Mouse (Mus musculus): ENCODE results near the gene Tecpr1.

Gene Tecpr1

DNA sequence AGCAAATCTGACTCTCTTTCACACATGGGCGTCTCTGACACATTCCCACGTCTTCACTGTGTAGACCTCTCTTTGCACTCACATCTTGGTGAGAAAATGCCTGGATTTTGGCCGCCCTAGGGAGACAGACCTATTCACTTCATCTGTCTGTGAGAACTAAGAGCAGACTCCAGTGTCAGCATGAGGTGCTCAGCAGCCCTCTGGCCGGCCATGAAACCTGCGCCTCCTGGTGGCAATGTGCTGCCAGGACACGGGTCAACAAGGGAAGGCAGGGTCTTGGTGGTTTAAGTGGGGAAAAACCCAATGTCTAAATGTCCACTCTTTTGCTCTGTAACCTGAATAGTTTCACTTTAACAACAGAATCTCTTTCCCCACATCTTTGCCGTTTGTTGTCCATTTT, 9.0 kb downstream of the Tecpr1 start:
- DNase-seq (ENCODE audit: extremely low spot score, low read depth, low spot score): no peak

GRCm38 (mm10) chr5:144207478-144207877, 15.9 kb downstream of the Tecpr1 start:
- DNase-seq (ENCODE audit: extremely low spot score, low read depth, low spot score): no peak

DNA sequence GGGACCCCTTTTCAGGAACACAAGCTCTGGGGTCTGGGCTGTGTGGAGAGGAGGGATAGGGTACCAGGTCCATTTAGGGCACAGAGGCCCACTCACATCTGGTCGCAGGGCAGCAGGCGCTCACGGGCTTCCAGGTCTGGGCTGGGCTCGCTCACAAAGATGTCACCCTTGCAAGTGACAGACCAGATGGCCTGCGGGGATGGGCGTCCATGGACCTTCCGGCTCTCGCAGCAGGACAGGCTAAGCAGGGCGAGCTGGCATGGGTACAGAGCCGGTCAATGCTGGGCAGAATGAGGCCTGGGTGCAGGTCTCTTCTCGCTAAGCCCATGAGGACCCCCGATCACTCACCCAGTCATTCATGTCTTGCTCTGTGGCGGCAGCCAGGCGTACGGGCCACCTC, 17.3 kb downstream of the Tecpr1 start:
- no peak for DNase-seq (ENCODE audit: extremely low spot score, low read depth, low spot score)

GRCm38 (mm10) chr5:144204911-144205310, 18.5 kb downstream of the Tecpr1 start:
- DNase-seq (ENCODE audit: extremely low spot score, low read depth, low spot score): no peak

DNA sequence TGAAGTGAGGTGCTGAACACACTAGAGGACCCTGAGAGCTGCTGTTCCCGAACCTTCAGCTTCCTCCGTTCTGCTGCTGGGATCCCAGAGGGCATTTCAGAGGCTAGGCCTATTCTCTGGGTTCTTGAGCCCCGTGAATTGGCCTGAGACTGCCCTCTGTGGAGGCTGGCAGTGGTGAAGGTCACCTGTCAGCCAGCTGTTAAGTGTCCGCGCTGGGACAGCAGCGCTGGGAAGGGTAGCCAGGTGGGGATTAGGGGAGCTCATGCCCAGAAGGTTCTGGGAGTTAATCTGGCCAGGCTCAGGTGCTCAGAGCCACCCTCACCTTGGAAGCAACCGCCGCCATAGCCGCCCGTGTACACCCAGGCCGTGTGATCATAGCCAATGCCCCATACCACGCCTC, 19.1 kb downstream of the Tecpr1 start:
- no peak for DNase-seq (ENCODE audit: extremely low spot score, low read depth, low spot score)

- no peak for DNase-seq (ENCODE audit: extremely low spot score, low read depth, low spot score)
Observed at GRCm38 (mm10) chr5:144203398-144203959, 19.9 kb downstream of the Tecpr1 start.

GRCm38 (mm10) chr5:144202430-144202829, 21.0 kb downstream of the Tecpr1 start:
- DNase-seq (ENCODE audit: extremely low spot score, low read depth, low spot score): no peak

- no peak for DNase-seq (ENCODE audit: extremely low spot score, low read depth, low spot score)
Observed at GRCm38 (mm10) chr5:144200616-144201015, 22.8 kb downstream of the Tecpr1 start.

DNA sequence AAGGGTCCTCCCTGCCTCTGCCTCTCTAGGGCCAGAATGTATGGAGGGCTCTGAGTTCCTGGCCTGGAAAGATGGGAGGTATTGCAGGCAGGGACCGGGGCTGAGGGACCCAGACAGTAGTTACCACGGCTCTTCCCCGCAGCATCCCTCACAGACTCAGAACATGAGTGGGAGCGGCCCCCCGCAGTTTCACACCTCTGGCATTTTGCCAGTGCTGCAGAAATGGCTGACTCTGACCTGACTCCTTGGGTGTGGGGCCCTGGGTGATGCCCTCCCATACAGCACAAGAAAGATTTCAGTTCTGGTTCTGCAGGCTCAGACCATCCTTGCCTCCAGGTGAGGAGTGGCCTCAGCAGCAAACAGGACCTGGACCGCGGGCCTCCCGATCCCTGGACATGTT, 27.8 kb downstream of the Tecpr1 start:
- DNase-seq (ENCODE audit: extremely low spot score, low read depth, low spot score): no peak

GRCm38 (mm10) chr5:144194416-144194815, 29.0 kb downstream of the Tecpr1 start:
- no peak for DNase-seq (ENCODE audit: extremely low spot score, low read depth, low spot score)

GRCm38 (mm10) chr5:144192673-144193072, 30.7 kb downstream of the Tecpr1 start:
- DNase-seq (ENCODE audit: extremely low spot score, low read depth, low spot score): no peak

DNA sequence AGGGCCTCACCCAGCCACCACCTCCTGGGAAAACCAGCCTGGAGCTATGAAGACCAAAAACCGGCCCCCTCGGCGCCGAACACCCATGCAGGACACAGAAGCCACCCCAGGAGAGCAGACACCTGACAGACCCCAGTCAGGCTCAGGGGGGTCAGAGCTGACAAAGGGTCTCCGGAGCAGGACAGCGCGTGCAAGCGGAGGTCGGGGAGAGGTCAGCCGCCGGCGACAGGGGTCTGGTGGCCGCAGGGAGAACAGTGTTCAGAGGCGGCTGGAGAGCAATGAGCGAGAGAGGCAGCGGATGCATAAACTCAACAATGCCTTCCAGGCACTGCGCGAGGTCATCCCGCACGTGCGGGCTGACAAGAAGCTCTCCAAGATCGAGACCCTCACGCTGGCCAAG, 32.4 kb downstream of the Tecpr1 start:
- DNase-seq (ENCODE audit: extremely low spot score, low read depth, low spot score): no peak

DNA sequence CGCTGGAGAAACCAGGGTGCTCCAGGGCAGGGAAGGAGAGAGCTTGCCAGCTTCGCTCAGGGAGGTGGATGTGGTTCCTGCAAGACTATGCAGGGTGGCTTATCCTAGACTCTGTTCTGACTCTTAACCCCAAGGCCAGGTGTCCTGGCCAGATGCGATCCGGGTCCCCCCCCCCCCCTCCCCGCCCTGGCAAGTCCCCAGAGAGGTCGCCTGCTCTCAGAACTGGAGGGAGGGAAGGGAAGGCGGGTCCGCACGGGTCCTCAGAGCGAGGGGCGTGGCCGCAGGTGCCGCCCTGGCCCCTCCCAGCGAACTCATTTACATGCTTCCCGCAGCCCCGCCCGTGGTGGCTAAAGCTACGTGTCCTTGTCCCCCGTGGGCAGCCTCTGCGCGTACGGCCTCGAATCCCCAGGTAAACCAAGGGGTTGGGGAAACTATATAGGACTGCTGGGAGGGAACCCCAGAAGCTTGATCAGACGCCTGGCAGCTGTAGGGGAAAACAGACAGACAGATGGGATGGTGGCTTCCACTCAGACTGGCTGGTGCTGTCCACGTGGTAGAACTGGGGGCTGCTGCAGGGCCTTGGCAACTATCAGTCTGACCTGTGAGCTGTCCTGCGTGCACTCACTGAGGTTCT, 33.3 kb downstream of the Tecpr1 start, which contains the start of gene Bhlha15:
Gene Bhlha15 (plus strand): TSS at position 337 of the 634 bp plus-strand sequence.
- no peak for DNase-seq (ENCODE audit: extremely low spot score, low read depth, low spot score)

DNA sequence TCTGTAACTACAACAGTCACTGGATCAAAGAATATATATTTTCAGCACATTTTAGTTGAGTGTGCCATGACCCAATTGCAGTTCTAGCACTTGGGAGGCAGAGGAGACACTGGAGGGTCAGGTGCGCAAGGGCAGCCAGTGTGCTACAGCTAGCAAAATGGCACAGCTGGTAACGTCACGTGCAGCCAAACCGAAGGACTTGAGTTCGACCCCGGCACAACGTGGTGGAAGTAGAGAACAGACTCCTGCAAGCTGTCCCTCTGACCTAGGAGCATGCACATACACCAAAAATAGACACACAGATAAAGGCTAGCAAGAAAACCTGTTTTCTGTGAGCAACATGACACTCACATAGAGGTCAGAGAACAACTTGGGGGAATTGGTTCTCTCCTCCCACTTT, 34.1 kb downstream of the Tecpr1 start:
- no peak for DNase-seq (ENCODE audit: extremely low spot score, low read depth, low spot score)

DNA sequence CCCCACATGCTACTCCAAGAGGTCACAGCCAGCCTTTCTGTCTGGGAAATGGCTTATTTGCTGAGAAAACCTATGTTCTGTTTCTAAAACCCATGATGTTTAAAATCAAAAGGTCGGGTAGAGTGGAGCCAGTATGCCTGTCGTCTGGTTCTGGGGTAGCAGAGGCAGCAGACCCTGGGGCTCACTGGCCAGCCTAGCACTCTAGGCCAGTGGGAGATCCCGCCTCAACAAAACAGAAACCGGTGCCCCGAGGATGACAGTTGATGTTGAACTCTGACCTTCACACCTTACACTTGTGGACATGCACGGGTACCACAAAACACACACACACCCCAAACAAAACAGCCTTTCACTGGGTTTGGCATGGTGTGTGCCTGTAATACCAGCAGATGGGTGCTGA, 35.0 kb downstream of the Tecpr1 start:
- DNase-seq (ENCODE audit: extremely low spot score, low read depth, low spot score): no peak

DNA sequence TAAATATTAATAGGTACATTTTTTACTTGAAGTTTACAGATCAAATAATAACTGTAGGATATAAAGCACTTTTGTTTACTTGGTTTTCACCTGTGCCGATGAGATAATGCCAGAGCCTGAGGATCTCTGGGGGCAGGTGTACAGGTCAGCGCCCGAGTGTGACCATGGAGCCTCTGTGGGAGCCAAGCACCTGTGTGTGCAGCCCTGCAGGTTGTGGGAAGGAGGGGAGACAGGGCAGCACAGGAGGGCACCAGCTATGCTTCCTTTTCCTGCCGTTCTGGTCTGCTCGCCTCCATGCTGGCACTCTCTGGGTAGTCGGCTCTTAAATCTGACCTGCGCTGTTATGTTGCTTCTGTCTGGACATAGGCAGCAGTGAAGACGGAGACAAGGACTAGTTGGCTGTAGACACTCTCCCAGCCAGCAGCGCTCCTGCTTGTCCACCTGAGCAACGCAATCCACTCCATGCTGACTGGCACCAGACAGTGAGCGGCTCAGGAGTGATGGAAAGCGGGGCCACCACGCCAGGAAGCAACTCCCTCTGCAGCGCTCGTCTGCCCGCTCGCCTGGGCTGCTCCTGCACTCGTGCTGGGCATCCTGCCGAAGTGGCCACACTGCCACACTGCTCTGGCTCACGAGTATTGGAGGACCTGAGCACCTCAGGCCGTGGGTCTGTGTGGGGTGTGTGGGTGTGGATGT, 38.9 kb downstream of the Tecpr1 start:
- no peak for DNase-seq (ENCODE audit: extremely low spot score, low read depth, low spot score)

- no peak for DNase-seq (ENCODE audit: extremely low spot score, low read depth, low spot score)
Observed at GRCm38 (mm10) chr5:144183647-144184335, 39.6 kb downstream of the Tecpr1 start.

- DNase-seq (ENCODE audit: extremely low spot score, low read depth, low spot score): no peak
Observed at GRCm38 (mm10) chr5:144183248-144183559, 40.2 kb downstream of the Tecpr1 start.

DNA sequence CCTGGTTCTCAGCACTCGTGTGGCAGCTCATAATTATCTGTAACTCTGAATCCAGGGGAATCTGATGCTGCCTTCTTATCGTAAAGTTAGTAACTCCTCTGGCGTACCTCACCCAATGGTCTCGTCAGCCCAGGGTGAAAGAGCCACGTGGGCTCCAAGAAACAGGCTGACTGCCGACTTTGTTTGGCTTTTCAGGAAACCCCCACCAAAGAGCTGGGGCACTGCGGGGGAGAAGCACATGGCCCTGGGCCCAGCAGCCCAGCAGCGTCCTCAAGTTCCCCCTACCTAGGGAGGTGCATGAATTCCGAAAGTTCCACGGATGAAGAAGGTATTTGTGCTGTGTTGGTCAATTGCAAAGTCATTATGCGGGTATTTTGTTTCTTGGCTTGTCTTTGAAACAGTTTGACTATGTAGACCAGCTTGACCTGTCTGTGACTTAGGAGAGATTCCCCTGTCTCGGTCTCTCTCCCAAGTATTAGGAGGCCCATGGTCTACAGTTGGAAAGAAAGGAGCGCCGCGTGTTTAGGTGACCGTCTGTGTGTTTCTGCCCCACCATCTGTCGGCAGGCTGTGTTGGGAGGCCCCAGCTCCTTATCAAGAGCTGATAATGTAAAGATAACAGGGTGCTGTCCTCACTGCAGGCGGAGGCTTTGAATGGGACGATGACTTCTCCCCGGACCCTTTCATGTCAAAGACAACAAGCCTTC, 40.7 kb downstream of the Tecpr1 start:
- DNase-seq (ENCODE audit: extremely low spot score, low read depth, low spot score): no peak

GRCm38 (mm10) chr5:144181249-144181648, 42.2 kb downstream of the Tecpr1 start:
- no peak for DNase-seq (ENCODE audit: extremely low spot score, low read depth, low spot score)

DNA sequence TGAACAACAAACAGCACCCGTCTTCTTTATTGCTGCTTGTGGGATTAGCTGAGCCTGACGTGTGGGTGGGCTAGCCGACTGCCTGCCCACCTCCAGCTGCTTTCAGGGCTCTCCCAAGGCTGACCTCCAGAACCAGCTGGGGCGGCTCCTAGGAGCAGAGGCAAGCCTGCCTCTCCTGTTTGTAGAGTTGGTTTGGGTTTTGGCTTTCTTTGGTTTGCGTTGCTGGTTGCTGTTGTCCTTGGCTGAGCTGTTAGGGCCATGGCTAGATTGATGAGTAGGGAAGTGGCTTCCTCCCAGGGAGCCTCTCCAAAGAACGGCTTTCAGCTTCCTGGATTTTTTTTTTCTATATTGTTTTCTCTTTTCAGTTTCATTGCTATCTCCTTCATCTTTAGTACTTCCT, 45.2 kb downstream of the Tecpr1 start:
- no peak for DNase-seq (ENCODE audit: extremely low spot score, low read depth, low spot score)

Measured in hindlimb bud, embryonic 11.5 days (tissue).